26 mouse cellular contexts compared by ENCODE assay signal in the genomic region with DNA sequence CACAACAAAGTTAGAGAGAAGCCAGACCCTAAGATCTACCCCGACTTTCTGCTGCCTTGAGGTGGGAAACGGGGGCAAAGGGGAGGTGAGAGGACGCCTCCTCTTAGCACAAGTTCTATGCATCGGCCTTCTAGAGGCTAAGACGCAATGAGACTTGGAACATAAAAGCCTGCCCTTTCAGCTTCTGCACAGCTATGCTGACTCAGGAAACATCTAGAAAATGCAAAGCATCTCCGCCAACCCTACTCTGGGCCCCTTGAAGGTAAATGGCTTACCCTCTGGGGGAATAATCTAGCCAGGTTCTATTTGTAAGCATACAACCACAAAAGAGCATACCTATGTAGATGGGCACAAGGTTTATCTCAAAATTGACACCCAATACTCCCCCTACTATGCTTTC. TPM values are rescaled to one million over a fixed set of nuclear protein-coding genes. Genes with fewer than 3 reads are reported as not detected.
"Had no signal": no experiment of that assay in that cellular context is flagged by ENCODE, and none has a peak within 500 bp of the region (broad histone marks: within the 10 kb centered on the region; RNA-seq: fewer than 3 reads in every experiment).

No protein-coding gene starts in this region.

- DNase-seq: cerebellum, adult 9-10 months; cerebellum, adult 9-11 months; cerebellum, postnatal 10 days; cerebellum, postnatal 14 days; cerebellum, postnatal 25 days; cerebellum, postnatal 36 days; embryo, embryonic 11 days; forebrain, postnatal 0 days; gastrocnemius, adult 2 months; gastrocnemius, postnatal 10 days; gastrocnemius, postnatal 14 days; gastrocnemius, postnatal 25 days; gastrocnemius, postnatal 36 days; heart, adult 11 months; heart, adult 18-20 months; heart, adult 2 months had no signal

- H3K9ac ChIP-seq: embryonic facial prominence, embryonic 12.5 days; embryonic facial prominence, embryonic 13.5 days; embryonic facial prominence, embryonic 15.5 days; forebrain, embryonic 12.5 days; forebrain, embryonic 13.5 days; forebrain, embryonic 15.5 days; forebrain, postnatal 0 days had no signal

- H3K27me3 ChIP-seq: embryonic facial prominence, embryonic 13.5 days; embryonic facial prominence, embryonic 15.5 days; forebrain, embryonic 12.5 days; forebrain, embryonic 13.5 days; forebrain, embryonic 15.5 days had no signal

- H3K27ac ChIP-seq: embryonic facial prominence, embryonic 10.5 days; embryonic facial prominence, embryonic 12.5 days; embryonic facial prominence, embryonic 13.5 days; embryonic facial prominence, embryonic 15.5 days; forebrain, embryonic 10.5 days; forebrain, embryonic 12.5 days; forebrain, embryonic 13.5 days; forebrain, embryonic 15.5 days; gastrocnemius, adult 2 months; heart, adult 2 months had no signal

- H3K4me2 ChIP-seq: embryonic facial prominence, embryonic 12.5 days; embryonic facial prominence, embryonic 13.5 days; embryonic facial prominence, embryonic 15.5 days; forebrain, embryonic 12.5 days; forebrain, embryonic 13.5 days; forebrain, embryonic 15.5 days had no signal

- H3K9me3 ChIP-seq: embryonic facial prominence, embryonic 10.5 days; embryonic facial prominence, embryonic 12.5 days; embryonic facial prominence, embryonic 13.5 days; embryonic facial prominence, embryonic 15.5 days; forebrain, embryonic 10.5 days; forebrain, embryonic 12.5 days; forebrain, embryonic 13.5 days; forebrain, embryonic 15.5 days had no signal

- H3K4me3 ChIP-seq: embryonic facial prominence, embryonic 10.5 days; embryonic facial prominence, embryonic 12.5 days; embryonic facial prominence, embryonic 13.5 days; embryonic facial prominence, embryonic 15.5 days; erythroblast, embryonic 14.5 days; forebrain, embryonic 10.5 days; forebrain, embryonic 12.5 days; forebrain, embryonic 13.5 days; forebrain, embryonic 15.5 days; gastrocnemius, adult 2 months; heart, adult 2 months had no signal

- H3K4me1 ChIP-seq: embryonic facial prominence, embryonic 12.5 days; embryonic facial prominence, embryonic 15.5 days had no signal

- H3K36me3 ChIP-seq: embryonic facial prominence, embryonic 10.5 days; embryonic facial prominence, embryonic 12.5 days; embryonic facial prominence, embryonic 13.5 days; embryonic facial prominence, embryonic 15.5 days; forebrain, embryonic 10.5 days; forebrain, embryonic 12.5 days; forebrain, embryonic 15.5 days had no signal

RNA-seq across cellular contexts. Expression of a gene that starts 54.2 kb away (rescaled TPM):
- total RNA-seq: granulocyte monocyte progenitor cell, adult 5-6 weeks had no signal
- polyA plus RNA-seq: erythroblast, embryonic 14.5 days had no signal
